Mouse (Mus musculus) gastrocnemius, adult 2 months (tissue): Measurements from ENCODE around the gene Zeb2. TPM values are rescaled to one million over a fixed set of nuclear protein-coding genes. Genes with fewer than 3 reads are reported as not detected.

ENCODE experiments used
- DNase-seq: peaks from one replicate; pipeline ENCODE4 v3.0.0; 2022
- H3K27ac ChIP-seq: fragments of 200-600 bp; 2 replicates; pipeline ENCODE4 v1.8.1; 2022; ENCODE audit warnings: mild to moderate bottlenecking
- H3K4me3 ChIP-seq: fragments of 200-600 bp; 2 replicates; pipeline ENCODE4 v1.8.1; 2022; ENCODE audit warnings: mild to moderate bottlenecking, moderate library complexity
- CTCF ChIP-seq: fragments of 200-600 bp; IDR thresholded peaks from 2 replicates; pipeline ENCODE4 v1.8.1; 2022; ENCODE audit warnings: antibody characterized with exemption, mild to moderate bottlenecking, moderate library complexity
- intact Hi-C: fragments of 180-260 bp; cut with DNase I; formaldehyde crosslinking; loops from one replicate; pipeline ENCODE4 v1.15.1; 2025
- total RNA-seq, 2 experiments: library from RNA; stranded (reverse); gene quantifications; 2 replicates each; pipeline ENCODE4 v1.2.3; 2021

Zeb2 gene
- total RNA-seq, 2 experiments from 2014 or later: 31.3 to 41.6 TPM

- H3K27ac ChIP-seq: no peak overlapping the region
- H3K4me3 ChIP-seq: no peak overlapping the region
- intact Hi-C loops: no loop called here
- no peak for TF ChIP-seq CTCF
- DNase-seq: no peak
These were observed 53.8 kb downstream of the Zeb2 start for GRCm38 (mm10) chr2:45063300-45063890.

DNA sequence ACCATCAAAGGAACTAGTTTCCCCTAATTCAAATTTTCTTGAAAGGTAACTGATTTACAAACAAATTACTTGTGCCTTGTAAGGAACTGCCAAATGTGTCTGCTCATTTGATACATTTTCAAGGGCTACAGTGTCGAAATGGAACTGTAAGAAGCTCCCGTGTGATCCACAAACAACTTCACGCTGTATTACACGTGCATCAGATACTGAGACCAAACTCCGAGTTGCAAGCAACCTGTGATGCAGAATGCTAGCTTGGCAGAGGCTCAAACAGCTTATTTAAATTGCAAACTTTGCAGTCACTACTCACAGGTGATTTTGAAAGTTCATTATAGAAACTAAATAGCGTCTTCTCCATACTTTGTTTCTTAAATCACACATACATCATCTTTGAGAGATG, 55.1 kb downstream of the Zeb2 start:
- no peak overlapping the region for H3K4me3 ChIP-seq
- no peak overlapping the region for H3K27ac ChIP-seq
- DNase-seq: no peak
- intact Hi-C loops: no loop called here
- TF ChIP-seq CTCF: no peak

DNA sequence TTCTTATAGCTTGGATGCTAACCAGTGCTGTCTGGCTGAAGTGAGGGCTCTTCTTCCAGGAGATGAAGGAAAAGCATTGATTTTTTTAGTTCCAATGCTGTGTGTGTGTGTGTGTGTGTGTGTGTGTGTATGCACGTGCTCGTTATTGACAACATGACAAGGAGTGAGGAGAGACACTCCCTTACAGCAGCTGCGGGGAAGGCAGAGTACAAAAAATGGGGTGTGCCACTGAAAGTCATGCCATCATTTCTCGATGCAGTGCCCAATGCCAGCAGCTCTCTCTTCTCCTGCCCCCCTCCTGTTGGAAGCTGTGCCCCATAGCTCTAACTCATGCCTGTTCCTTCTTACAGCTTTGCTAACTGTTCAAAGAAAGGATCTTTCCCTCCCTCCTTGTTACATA, 56.4 kb downstream of the Zeb2 start:
- intact Hi-C loops: no loop called here
- Histone ChIP-seq H3K27ac (peak overlapping the region; percentile 28; the same call in 1 of the 2 replicates), H3K4me3 (no peak overlapping the region)
- no peak for TF ChIP-seq CTCF
- no peak for DNase-seq

DNA sequence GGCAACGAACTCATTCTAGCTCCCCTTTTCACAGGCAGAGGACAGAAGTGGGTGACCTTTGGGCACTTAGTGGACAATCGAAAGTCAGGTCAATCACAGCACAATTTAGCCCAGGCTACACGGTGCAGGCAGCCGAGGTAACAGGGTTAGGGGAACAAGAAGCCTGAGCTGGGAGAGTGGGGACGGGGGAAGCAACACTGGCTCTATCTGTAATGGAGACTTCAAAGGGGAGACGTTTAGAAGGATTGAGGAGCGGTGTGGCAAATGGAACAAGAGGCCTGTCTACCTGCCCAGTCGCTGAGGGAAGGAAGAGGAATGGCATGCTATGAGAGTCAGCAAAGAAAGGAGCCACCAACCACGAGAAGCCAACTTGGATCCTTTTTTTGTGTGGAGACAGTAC, 57.0 kb downstream of the Zeb2 start:
- intact Hi-C loops: no loop called here
- Histone ChIP-seq H3K4me3 (no peak overlapping the region), H3K27ac (peak overlapping the region; percentile 24; the same call in 1 of the 2 replicates)
- no peak for TF ChIP-seq CTCF
- no peak for DNase-seq

GRCm38 (mm10) chr2:45059599-45059998, 57.6 kb downstream of the Zeb2 start:
- no peak for TF ChIP-seq CTCF
- H3K4me3 ChIP-seq: no peak overlapping the region
- DNase-seq: no peak
- intact Hi-C loops: no loop called here
- H3K27ac ChIP-seq: 0 out of 2 replicates have a peak overlapping the region, but pooled peaks have one; percentile 5

- TF ChIP-seq CTCF: no peak
- H3K27ac ChIP-seq: peak overlapping the region; percentile 5; the same call in 1 of the 2 replicates
- intact Hi-C loops: no loop called here
- H3K4me3 ChIP-seq: no peak overlapping the region
- DNase-seq: no peak
These were observed 58.2 kb downstream of the Zeb2 start for GRCm38 (mm10) chr2:45059010-45059409.

GRCm38 (mm10) chr2:45058183-45058582, 59.0 kb downstream of the Zeb2 start:
- TF ChIP-seq CTCF: no peak
- H3K4me3 ChIP-seq: no peak overlapping the region
- DNase-seq: no peak
- intact Hi-C loops: no loop called here
- H3K27ac ChIP-seq: no peak overlapping the region

DNA sequence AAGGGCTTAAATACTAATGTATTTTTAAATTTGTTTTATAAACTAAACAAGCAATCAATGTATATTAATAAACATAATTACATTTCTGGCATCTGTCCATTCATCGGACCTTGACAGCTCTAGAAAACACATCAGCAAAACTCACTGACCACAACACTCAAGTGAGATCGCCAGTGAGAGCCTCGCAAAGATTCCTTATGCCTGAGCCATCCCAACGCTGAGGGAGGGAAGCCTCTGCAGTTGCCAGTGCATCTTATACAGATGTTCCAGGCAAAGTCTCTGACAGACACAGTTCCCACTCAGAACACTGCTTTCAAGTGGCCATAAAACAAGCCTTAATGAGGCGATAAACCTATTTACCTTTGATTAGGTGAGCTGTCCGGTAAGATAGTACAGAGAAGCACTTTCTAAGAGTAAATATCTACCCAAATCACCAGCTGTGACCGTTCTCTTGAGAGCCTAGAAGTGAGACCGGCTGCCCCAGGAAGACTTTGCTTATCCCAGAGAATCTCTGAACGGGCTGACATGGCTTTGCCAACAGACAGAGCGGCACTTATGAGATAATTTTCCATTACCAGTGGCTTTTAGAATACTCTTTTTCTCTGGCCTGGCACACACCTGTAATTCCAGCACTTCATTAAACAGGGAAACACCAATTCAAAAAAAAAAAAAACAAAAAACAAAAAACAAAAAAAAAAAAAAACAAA, 60.2 kb downstream of the Zeb2 start:
- no peak overlapping the region for H3K4me3 ChIP-seq
- intact Hi-C loops: no loop called here
- no peak for DNase-seq
- peak overlapping the region; percentile 40 for H3K27ac ChIP-seq
- no peak for TF ChIP-seq CTCF

DNA sequence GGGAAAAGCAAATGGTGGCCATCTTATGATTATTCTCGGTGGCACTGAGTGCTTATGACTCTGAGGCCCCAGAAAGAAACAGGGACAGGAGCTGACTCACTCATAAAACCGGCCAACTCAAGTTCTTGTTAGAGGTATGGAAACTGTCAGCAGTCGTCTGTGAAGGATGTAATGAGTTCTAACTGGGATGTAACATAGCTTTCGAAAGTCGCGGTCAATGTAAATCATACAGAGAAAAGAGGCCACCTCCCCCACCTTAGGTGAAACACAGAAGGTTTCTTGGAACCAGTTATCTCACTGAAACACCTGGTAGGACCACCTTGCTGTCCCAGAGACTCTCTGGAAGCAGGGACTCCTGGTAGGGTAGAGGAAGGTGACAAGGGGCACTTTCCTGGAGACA, 61.3 kb downstream of the Zeb2 start:
- no peak for TF ChIP-seq CTCF
- Histone ChIP-seq H3K27ac (0 out of 2 replicates have a peak overlapping the region, but pooled peaks have one; percentile 28), H3K4me3 (no peak overlapping the region)
- DNase-seq: no peak
- intact Hi-C loops: no loop called here

- peak overlapping the region; percentile 29; the same call in 1 of the 2 replicates for H3K27ac ChIP-seq
- no peak for DNase-seq
- H3K4me3 ChIP-seq: no peak overlapping the region
- no peak for TF ChIP-seq CTCF
- intact Hi-C loops: no loop called here
These were observed 62.1 kb downstream of the Zeb2 start for GRCm38 (mm10) chr2:45055034-45055615.

- intact Hi-C loops: no loop called here
- Histone ChIP-seq H3K27ac (peak overlapping the region; percentile 29), H3K4me3 (no peak overlapping the region)
- no peak for TF ChIP-seq CTCF
- DNase-seq: no peak
These were observed 62.8 kb downstream of the Zeb2 start for GRCm38 (mm10) chr2:45054070-45055025.

DNA sequence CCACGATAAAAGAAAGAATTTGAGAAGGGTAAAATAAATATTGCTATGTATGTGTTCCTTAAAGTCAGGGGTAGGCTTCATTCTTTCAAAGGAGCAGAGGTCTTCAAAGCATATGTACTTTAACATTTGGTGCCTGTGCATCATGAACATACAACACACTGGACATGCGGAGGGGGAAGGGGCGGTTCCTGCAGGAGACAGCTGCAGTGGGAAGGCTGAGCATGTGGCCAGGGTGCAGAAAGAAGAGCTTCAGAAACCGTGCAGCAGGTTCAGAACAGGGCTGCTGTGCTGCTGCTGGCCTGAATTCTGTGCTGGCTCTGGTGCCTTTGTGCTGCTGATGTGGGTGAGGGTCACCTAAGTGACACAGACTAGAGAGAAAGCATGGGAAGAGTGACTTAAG, 64.6 kb downstream of the Zeb2 start:
- no peak overlapping the region for H3K4me3 ChIP-seq
- no peak for DNase-seq
- TF ChIP-seq CTCF: no peak
- intact Hi-C loops: no loop called here
- peak overlapping the region; percentile 35 for H3K27ac ChIP-seq
